Mouse (Mus musculus): Measurements from ENCODE around the gene Olfr1377. TPM values are rescaled to one million over a fixed set of nuclear protein-coding genes. Genes with fewer than 3 reads are reported as not detected.
"Not testable (repeated sequence)": the region's sequence is repeated elsewhere in the genome, so short reads cannot be mapped to it uniquely, and the experiment has no call there.

Olfr1377 gene
- polyA plus RNA-seq, 1 experiment from 2014 or later: not detected

- no peak within 1 kb of the TSS for H3K9ac ChIP-seq
- WGBS (ENCODE audit: insufficient replicate concordance): 53% methylated on average over 5 of the region's 5 CpGs
- H3K9me3 ChIP-seq (replicated peaks): no peaks in the 10 kb centered on the region
- H3K4me1 ChIP-seq (replicated peaks): no peaks in the 10 kb centered on the region
- ATAC-seq (ENCODE audit: insufficient read depth): no peak
- no peak within 1 kb of the TSS for H3K4me3 ChIP-seq (replicated peaks)
- H3K4me2 ChIP-seq: no peak within 1 kb of the TSS
- no peak within 1 kb of the TSS for H3K27ac ChIP-seq (replicated peaks)
- H3K36me3 ChIP-seq (replicated peaks): no peaks in the 10 kb centered on the region
- no peaks in the 10 kb centered on the region for H3K27me3 ChIP-seq
These were observed 21.5 kb downstream of the Olfr1377 start, which contains the start of gene Olfr51 for GRCm38 (mm10) chr11:51003296-51003695. Gene Olfr51 (plus strand): TSS chr11:51003596.

- Histone ChIP-seq H3K4me3 (replicated peaks) (no peak overlapping the region), H3K4me2 (no peak overlapping the region), H3K4me1 (replicated peaks) (no peaks in the 10 kb centered on the region), H3K9ac (no peak overlapping the region), H3K27me3 (no peaks in the 10 kb centered on the region), H3K27ac (replicated peaks) (no peak overlapping the region), H3K36me3 (replicated peaks) (no peaks in the 10 kb centered on the region), H3K9me3 (replicated peaks) (no peaks in the 10 kb centered on the region)
- 59% methylated on average over 5 of the region's 5 CpGs for WGBS (ENCODE audit: insufficient replicate concordance)
- no peak for ATAC-seq (ENCODE audit: insufficient read depth)
These were observed 30.1 kb downstream of the Olfr1377 start for GRCm38 (mm10) chr11:51011821-51012220.

- H3K9me3 ChIP-seq (replicated peaks): no peaks in the 10 kb centered on the region
- H3K36me3 ChIP-seq (replicated peaks): no peaks in the 10 kb centered on the region
- no peak within 1 kb of the TSS for H3K4me2 ChIP-seq
- WGBS (ENCODE audit: insufficient replicate concordance): 21% methylated on average over 1 of the region's 1 CpGs
- no peak within 1 kb of the TSS for H3K27ac ChIP-seq (replicated peaks)
- H3K9ac ChIP-seq: no peak within 1 kb of the TSS
- no peaks in the 10 kb centered on the region for H3K27me3 ChIP-seq
- no peak for ATAC-seq (ENCODE audit: insufficient read depth)
- H3K4me3 ChIP-seq (replicated peaks): no peak within 1 kb of the TSS
- no peaks in the 10 kb centered on the region for H3K4me1 ChIP-seq (replicated peaks)
These were observed 32.2 kb downstream of the Olfr1377 start, which contains the start of gene Olfr54 for GRCm38 (mm10) chr11:51013936-51014335. Gene Olfr54 (plus strand): TSS chr11:51014236.

- H3K9ac ChIP-seq: no peak overlapping the region
- H3K4me1 ChIP-seq (replicated peaks): no peaks in the 10 kb centered on the region
- no peaks in the 10 kb centered on the region for H3K9me3 ChIP-seq (replicated peaks)
- no peaks in the 10 kb centered on the region for H3K27me3 ChIP-seq
- no peak overlapping the region for H3K4me2 ChIP-seq
- H3K36me3 ChIP-seq (replicated peaks): no peaks in the 10 kb centered on the region
- 22% methylated on average over 2 of the region's 2 CpGs for WGBS (ENCODE audit: insufficient replicate concordance)
- no peak overlapping the region for H3K27ac ChIP-seq (replicated peaks)
- no peak overlapping the region for H3K4me3 ChIP-seq (replicated peaks)
- ATAC-seq (ENCODE audit: insufficient read depth): peak; percentile 81
These were observed 34.6 kb downstream of the Olfr1377 start for GRCm38 (mm10) chr11:51016341-51016740.

GRCm38 (mm10) chr11:51026811-51027210 is 45.0 kb downstream of the Olfr1377 start:
- ATAC-seq (ENCODE audit: insufficient read depth); H3K4me3 ChIP-seq (replicated peaks); H3K9ac ChIP-seq; H3K27me3 ChIP-seq; H3K36me3 ChIP-seq (replicated peaks); H3K4me2 ChIP-seq; H3K9me3 ChIP-seq (replicated peaks); H3K27ac ChIP-seq (replicated peaks); H3K4me1 ChIP-seq (replicated peaks): not testable (repeated sequence)
- 77% methylated on average over 11 of the region's 11 CpGs for WGBS (ENCODE audit: insufficient replicate concordance)

GRCm38 (mm10) chr11:51029381-51029780 is 47.6 kb downstream of the Olfr1377 start:
- not testable (repeated sequence) for H3K36me3 ChIP-seq (replicated peaks); H3K4me3 ChIP-seq (replicated peaks); H3K9me3 ChIP-seq (replicated peaks); H3K27ac ChIP-seq (replicated peaks); H3K27me3 ChIP-seq; ATAC-seq (ENCODE audit: insufficient read depth); H3K4me2 ChIP-seq; H3K9ac ChIP-seq; H3K4me1 ChIP-seq (replicated peaks)
- 65% methylated on average over 8 of the region's 8 CpGs for WGBS (ENCODE audit: insufficient replicate concordance)

GRCm38 (mm10) chr11:51030225-51030624 is 48.5 kb downstream of the Olfr1377 start:
- Histone ChIP-seq H3K4me1 (replicated peaks) (no peaks in the 10 kb centered on the region), H3K4me3 (replicated peaks) (no peak overlapping the region), H3K27me3 (no peaks in the 10 kb centered on the region), H3K27ac (replicated peaks) (no peak overlapping the region), H3K36me3 (replicated peaks) (no peaks in the 10 kb centered on the region), H3K9ac (no peak overlapping the region), H3K9me3 (replicated peaks) (no peaks in the 10 kb centered on the region), H3K4me2 (no peak overlapping the region)
- no peak for ATAC-seq (ENCODE audit: insufficient read depth)
- 49% methylated on average over 2 of the region's 2 CpGs for WGBS (ENCODE audit: insufficient replicate concordance)

GRCm38 (mm10) chr11:51032851-51033250 is 51.1 kb downstream of the Olfr1377 start:
- Histone ChIP-seq H3K4me2 (no peak overlapping the region), H3K9me3 (replicated peaks) (no peaks in the 10 kb centered on the region), H3K4me1 (replicated peaks) (no peaks in the 10 kb centered on the region), H3K27me3 (no peaks in the 10 kb centered on the region), H3K27ac (replicated peaks) (no peak overlapping the region), H3K36me3 (replicated peaks) (no peaks in the 10 kb centered on the region), H3K9ac (no peak overlapping the region), H3K4me3 (replicated peaks) (no peak overlapping the region)
- WGBS (ENCODE audit: insufficient replicate concordance): 17% methylated on average over 1 of the region's 1 CpGs
- ATAC-seq (ENCODE audit: insufficient read depth): no peak

GRCm38 (mm10) chr11:51034141-51034540 is 52.4 kb downstream of the Olfr1377 start:
- H3K27ac ChIP-seq (replicated peaks); H3K9me3 ChIP-seq (replicated peaks); H3K4me1 ChIP-seq (replicated peaks); H3K36me3 ChIP-seq (replicated peaks); ATAC-seq (ENCODE audit: insufficient read depth); H3K4me3 ChIP-seq (replicated peaks); H3K9ac ChIP-seq; H3K27me3 ChIP-seq; H3K4me2 ChIP-seq: not testable (repeated sequence)

GRCm38 (mm10) chr11:51035951-51036350 is 54.2 kb downstream of the Olfr1377 start:
- 61% methylated on average over 2 of the region's 2 CpGs for WGBS (ENCODE audit: insufficient replicate concordance)

More at GRCm38 (mm10) chr11:51035951-51036350, 54.2 kb downstream of the Olfr1377 start:
- no peaks in the 10 kb centered on the region for H3K9me3 ChIP-seq (replicated peaks)
- H3K4me3 ChIP-seq (replicated peaks): no peak overlapping the region
- H3K27ac ChIP-seq (replicated peaks): no peak overlapping the region
- ATAC-seq (ENCODE audit: insufficient read depth): no peak
- H3K4me2 ChIP-seq: no peak overlapping the region
- no peaks in the 10 kb centered on the region for H3K27me3 ChIP-seq
- H3K9ac ChIP-seq: no peak overlapping the region
- H3K36me3 ChIP-seq (replicated peaks): no peaks in the 10 kb centered on the region
- H3K4me1 ChIP-seq (replicated peaks): no peaks in the 10 kb centered on the region

All from liver, embryonic 15.5 days (tissue).